Mouse (Mus musculus): ENCODE measurements at regions not wholly inside any gene's neighbourhood (a gene's known extent, or its start where the extent isn't known, plus 50 kb on each side); places are given as distances from the start of the nearest gene placed in this dataset.

DNA sequence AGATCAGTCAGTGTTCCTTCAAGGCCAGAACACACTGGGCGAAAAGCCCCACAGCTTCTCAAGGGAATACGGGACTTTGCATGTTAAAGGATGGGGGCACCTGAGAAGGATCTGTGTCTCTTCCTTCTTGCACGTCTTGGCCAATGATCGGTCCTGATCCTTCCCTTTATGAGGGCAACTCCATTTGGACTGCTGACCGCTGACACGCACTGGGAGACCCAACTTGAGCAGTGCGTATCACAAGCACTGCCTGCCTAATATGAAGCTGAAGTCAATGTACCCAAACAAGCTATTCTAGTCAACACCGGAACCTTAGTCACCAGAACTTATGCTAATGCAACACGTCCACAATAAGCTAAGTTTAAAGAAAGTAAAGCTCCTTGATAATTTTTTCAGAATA, 543.7 kb upstream of the Map3k7 start:
- TF ChIP-seq CTCF (IDR thresholded peaks at IDR 0.05; ENCODE audit: low read depth), result no peak
- no peak for TF ChIP-seq EP300 (IDR thresholded peaks at IDR 0.05; ENCODE audit: low read depth)
